Mouse (Mus musculus): Measurements from ENCODE around the gene Snip1. TPM values are rescaled to one million over a fixed set of nuclear protein-coding genes. Genes with fewer than 3 reads are reported as not detected.

Gene Snip1
- polyA plus RNA-seq, 1 experiment from 2014 or later = 16.1 TPM

Other genes with a start within 250 kb of the Snip1 start
- 20.0 and 23.2 TPM in 2 replicates for gene Yrdc, start 216.0 kb upstream of the Snip1 start, polyA plus RNA-seq (2015; fragmentation: Nextera tagmentation; extraction: Ambion mirVana)
- 12.1 and 15.3 TPM in 2 replicates for gene 1110065P20Rik, start 215.5 kb upstream of the Snip1 start, polyA plus RNA-seq (2015; fragmentation: Nextera tagmentation; extraction: Ambion mirVana)
- 0.03 and 0.05 TPM in 2 replicates for gene Maneal, start 204.5 kb upstream of the Snip1 start, polyA plus RNA-seq (2015; fragmentation: Nextera tagmentation; extraction: Ambion mirVana)
- gene Epha10, start 185.8 kb upstream of the Snip1 start, polyA plus RNA-seq (2015; fragmentation: Nextera tagmentation; extraction: Ambion mirVana) = not detected in 2 replicates
- 6.6 and 7.6 TPM in 2 replicates for gene 9930104L06Rik, start 129.6 kb upstream of the Snip1 start, polyA plus RNA-seq (2015; fragmentation: Nextera tagmentation; extraction: Ambion mirVana)
- 142 and 161 TPM in 2 replicates for gene Cdca8, start 127.4 kb upstream of the Snip1 start, polyA plus RNA-seq (2015; fragmentation: Nextera tagmentation; extraction: Ambion mirVana)
- gene Rspo1, start 80.2 kb upstream of the Snip1 start, polyA plus RNA-seq (2015; fragmentation: Nextera tagmentation; extraction: Ambion mirVana) = 0.51 and 0.70 TPM in 2 replicates
- gene Gnl2, start 50.1 kb upstream of the Snip1 start, polyA plus RNA-seq (2015; fragmentation: Nextera tagmentation; extraction: Ambion mirVana) = 48.8 and 57.2 TPM in 2 replicates
- gene Dnali1, start 969 bp upstream of the Snip1 start, polyA plus RNA-seq (2015; fragmentation: Nextera tagmentation; extraction: Ambion mirVana) = not detected in 2 replicates
- 25.9 and 32.0 TPM in 2 replicates for gene Meaf6, start 18.5 kb downstream of the Snip1 start, polyA plus RNA-seq (2015; fragmentation: Nextera tagmentation; extraction: Ambion mirVana)
- 0.36 and 0.39 TPM in 2 replicates for gene Zc3h12a, start 61.2 kb downstream of the Snip1 start, polyA plus RNA-seq (2015; fragmentation: Nextera tagmentation; extraction: Ambion mirVana)

All from liver, embryonic 13.5 days (tissue).